Mouse (Mus musculus): ENCODE measurements around the gene Mgat1.
"Not testable (repeated sequence)": the region's sequence is repeated elsewhere in the genome, so short reads cannot be mapped to it uniquely, and the experiment has no call there.

Gene Mgat1

DNA sequence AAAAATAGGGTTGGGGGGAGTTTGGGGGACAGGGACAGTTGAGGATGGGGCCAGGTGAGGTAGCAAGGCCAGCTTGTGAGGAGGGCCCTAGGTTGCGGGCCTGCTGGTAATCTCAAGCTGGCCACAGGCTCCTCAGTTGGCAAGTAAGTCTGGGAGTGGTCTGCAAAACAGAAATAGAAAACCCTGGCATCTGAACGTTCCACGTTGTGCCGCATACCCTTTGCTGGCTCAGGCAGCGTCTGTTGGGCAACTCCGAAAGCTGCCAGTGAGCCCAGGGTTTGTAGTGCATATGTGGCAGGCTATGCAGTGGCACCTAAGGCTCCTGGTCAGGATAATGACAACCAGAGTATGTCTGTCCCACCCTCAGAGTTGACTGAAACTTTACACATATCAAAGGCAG is 19.2 kb downstream of the Mgat1 start:
- DNase-seq (ENCODE audit: low read depth, low spot score) = no peak

- DNase-seq (ENCODE audit: low read depth, low spot score) = no peak
Observed at GRCm38 (mm10) chr11:49264081-49264480, 20.1 kb downstream of the Mgat1 start.

DNA sequence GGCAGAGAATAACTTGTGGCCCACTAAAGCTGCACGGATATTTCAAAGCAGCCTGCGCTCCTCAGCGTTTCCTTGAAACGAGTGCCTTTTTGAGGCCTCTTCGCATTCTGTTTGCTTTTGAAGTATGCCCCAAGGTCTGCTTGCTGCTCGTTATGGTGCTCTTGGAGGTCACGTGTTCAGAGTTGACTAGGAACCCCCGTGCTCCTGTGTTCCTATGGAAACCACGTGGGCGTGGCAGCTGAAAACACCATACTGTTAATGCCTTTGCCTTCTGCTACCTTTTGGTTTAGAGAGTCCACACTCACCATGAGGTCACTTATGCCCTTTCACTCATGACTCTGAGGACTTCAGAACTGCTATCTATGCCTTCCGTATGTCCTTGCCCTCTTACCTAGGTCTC is 20.6 kb downstream of the Mgat1 start:
- DNase-seq (ENCODE audit: low read depth, low spot score) = no peak

DNA sequence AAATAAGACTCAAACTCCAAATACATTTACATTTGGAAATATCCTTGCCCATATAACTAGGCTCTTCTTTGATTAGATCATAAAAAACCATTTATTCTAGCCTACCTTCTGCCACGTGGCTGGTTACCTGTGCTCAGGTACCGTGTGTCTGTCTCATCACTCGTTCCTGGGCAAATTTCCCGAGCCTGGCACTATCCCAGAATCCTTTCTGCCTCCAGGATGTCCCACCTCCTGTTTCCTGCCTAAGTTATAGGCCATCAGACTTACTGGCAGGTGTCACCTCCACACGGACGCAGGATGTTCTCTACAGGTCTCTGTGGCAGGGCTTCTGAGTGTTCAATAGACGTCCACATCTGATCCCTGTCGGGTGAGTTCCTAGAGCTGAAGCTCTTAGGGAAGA is 21.1 kb downstream of the Mgat1 start:
- no peak for DNase-seq (ENCODE audit: low read depth, low spot score)

DNA sequence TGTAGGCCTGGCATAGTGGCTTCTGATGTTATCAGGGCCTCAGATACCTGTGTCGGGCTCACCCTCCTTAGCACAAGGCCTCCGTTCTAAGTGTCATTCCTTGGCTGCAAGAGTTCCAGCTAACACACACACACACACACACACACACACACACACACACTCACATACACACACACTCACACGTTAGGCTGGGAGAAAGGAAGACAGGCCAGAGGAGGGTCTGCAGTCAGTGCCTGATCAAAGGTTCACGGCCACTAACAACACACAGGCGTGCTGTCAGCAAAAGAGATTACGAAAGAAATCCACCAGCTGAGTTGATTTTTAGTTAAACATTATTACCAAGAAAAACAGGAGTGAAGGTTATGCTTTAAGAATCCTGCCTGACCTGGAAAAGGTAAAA is 22.7 kb downstream of the Mgat1 start:
- DNase-seq (ENCODE audit: low read depth, low spot score) = no peak

DNA sequence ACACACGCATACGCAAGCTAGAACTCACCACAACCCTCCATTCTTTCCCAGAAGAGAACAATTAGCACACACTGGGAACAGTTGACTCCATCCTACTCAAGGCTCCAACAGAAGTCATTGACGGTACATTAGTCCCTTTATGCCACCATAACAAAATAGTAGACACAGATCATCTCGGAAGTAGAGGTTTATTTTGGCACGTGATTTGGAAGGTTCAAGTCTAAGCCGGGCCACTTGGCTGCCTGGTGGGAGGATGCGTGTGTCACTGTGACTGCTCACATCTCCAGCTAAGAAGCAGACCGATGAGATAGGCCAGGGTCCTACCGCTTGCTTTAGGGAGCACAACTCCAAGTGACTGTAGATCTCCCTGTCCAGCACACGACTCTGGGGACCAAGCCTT is 23.3 kb downstream of the Mgat1 start:
- no peak for DNase-seq (ENCODE audit: low read depth, low spot score)

GRCm38 (mm10) chr11:49267970-49268579 is 24.1 kb downstream of the Mgat1 start:
- no peak for DNase-seq (ENCODE audit: low read depth, low spot score)

DNA sequence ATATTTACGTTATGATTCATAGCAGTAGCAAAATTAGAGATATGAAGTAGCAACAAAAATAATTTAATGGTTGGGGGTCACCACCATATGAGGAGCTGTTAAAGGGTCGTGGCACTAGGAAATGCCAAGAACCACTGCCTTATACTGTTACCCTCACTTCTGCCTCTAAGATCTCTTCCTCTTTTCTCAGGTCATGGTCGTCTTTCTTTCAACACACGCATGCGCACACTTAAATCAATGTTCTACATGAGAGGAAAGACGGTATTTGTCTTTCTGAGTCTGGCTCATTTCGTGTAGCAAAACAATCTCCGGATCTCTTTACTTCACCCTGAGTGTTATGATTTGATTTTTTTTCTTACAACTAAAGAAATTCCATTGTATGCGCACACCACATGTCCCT is 25.8 kb downstream of the Mgat1 start:
- DNase-seq (ENCODE audit: low read depth, low spot score) = no peak

- no peak for DNase-seq (ENCODE audit: low read depth, low spot score)
Observed at GRCm38 (mm10) chr11:49270368-49270767, 26.4 kb downstream of the Mgat1 start.

- peak; percentile 60 for DNase-seq (ENCODE audit: low read depth, low spot score)
Observed at GRCm38 (mm10) chr11:49271334-49271733, 27.3 kb downstream of the Mgat1 start.

- DNase-seq (ENCODE audit: low read depth, low spot score) = no peak
Observed at GRCm38 (mm10) chr11:49273834-49274519, 30.0 kb downstream of the Mgat1 start.

DNA sequence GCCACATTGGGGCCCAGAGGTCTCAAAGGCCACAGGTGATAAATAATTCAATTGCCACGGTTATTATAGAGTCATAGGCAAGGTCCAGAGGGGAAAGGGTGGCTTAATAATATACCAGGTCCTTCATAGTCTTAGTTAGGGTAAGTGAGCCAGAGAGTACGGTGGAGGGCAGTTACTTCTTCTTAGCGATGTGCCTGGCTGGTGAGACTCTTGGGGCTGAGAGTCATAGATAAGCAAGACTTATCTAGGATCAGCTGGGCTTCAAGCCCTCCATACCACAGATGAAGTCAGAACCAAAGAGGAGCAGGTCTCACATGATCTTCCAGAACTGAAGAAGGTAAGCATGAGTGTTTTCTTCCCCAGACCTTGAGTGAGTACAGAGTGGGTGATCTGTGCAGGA is 34.2 kb downstream of the Mgat1 start, which contains the start of gene Olfr1393:
TSS of gene Olfr1393 (plus strand) at position 83 of the 400 bp plus-strand sequence.
- no peak for DNase-seq (ENCODE audit: low read depth, low spot score)

DNA sequence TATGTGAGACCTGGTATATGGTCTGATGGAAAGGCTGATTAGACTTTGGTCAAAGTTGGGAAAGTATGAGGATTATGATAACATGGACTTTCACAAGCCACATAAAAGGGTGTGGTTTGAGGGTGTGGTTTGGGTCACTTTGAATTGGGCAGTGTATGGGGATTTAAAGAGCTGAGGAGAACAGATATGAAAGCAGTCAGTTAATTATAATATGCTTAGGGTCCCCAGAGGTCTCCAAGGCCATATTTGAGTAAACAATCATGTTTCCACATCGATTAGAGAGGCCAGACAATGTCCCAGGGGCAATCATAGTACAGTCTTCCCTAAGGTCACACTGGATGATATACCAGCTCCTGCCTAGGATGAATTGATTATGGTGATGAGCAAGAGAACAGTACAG is 41.0 kb downstream of the Mgat1 start, which contains the start of gene Olfr1392:
TSS of gene Olfr1392 (plus strand) at position 301 of the 400 bp plus-strand sequence.
- DNase-seq (ENCODE audit: low read depth, low spot score) = not testable (repeated sequence)

- DNase-seq (ENCODE audit: low read depth, low spot score) = no peak
Observed at GRCm38 (mm10) chr11:49287251-49287650, 43.3 kb downstream of the Mgat1 start.

GRCm38 (mm10) chr11:49292777-49293176 is 48.8 kb downstream of the Mgat1 start:
- no peak for DNase-seq (ENCODE audit: low read depth, low spot score)

DNA sequence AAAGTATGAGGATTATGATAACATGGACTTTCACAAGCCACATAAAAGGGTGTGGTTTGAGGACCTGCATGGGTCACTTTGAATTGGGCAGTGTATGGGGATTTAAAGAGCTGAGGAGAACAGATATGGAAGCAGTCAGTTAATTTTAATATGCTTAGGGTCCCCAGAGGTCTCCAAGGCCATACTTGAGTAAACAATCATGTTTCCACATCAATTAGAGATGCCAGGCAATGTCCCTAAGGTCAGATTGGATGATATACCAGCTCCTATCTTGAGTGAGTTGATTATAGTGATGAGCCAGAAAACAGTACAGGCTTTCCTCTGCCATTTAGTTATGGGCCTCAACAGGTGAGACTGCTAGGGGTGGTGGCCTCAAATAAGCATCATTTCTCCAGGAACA is 60.5 kb downstream of the Mgat1 start, which contains the start of gene Olfr10:
TSS of gene Olfr10 (plus strand) at position 301 of the 400 bp plus-strand sequence.
- no peak for DNase-seq (ENCODE audit: low read depth, low spot score)

GRCm38 (mm10) chr11:49308547-49308946 is 64.6 kb downstream of the Mgat1 start:
- not testable (repeated sequence) for DNase-seq (ENCODE audit: low read depth, low spot score)

All from embryo, embryonic 11.5 days (tissue).